Mouse (Mus musculus) layer of hippocampus, adult 11-12 months (tissue): ENCODE results near the gene Nrxn1.

Experiments used
- DNase-seq: peaks from one replicate; pipeline ENCODE4 v3.0.0; 2022; ENCODE audit warnings: low spot score

Nrxn1 gene

GRCm38 (mm10) chr17:90086826-90087225 is 1006.0 kb downstream of the Nrxn1 start:
- DNase-seq = peak; percentile 69

- no peak for DNase-seq
Observed at GRCm38 (mm10) chr17:90079003-90079402, 1013.9 kb downstream of the Nrxn1 start.

- no peak for DNase-seq
Observed at GRCm38 (mm10) chr17:90078488-90078887, 1014.4 kb downstream of the Nrxn1 start.

GRCm38 (mm10) chr17:90062866-90063265 is 1030.0 kb downstream of the Nrxn1 start:
- no peak for DNase-seq

GRCm38 (mm10) chr17:90060872-90061271 is 1032.0 kb downstream of the Nrxn1 start:
- no peak for DNase-seq

- no peak for DNase-seq
Observed at GRCm38 (mm10) chr17:90060168-90060567, 1032.7 kb downstream of the Nrxn1 start.

GRCm38 (mm10) chr17:90059320-90060111 is 1033.4 kb downstream of the Nrxn1 start:
- no peak for DNase-seq

GRCm38 (mm10) chr17:90054312-90054711 is 1038.6 kb downstream of the Nrxn1 start:
- DNase-seq = no peak

GRCm38 (mm10) chr17:90039316-90039715 is 1053.6 kb downstream of the Nrxn1 start:
- DNase-seq = no peak

GRCm38 (mm10) chr17:90032416-90032815 is 1060.5 kb downstream of the Nrxn1 start:
- no peak for DNase-seq

GRCm38 (mm10) chr17:90016636-90017035 is 1076.2 kb downstream of the Nrxn1 start:
- no peak for DNase-seq

GRCm38 (mm10) chr17:90011761-90012160 is 1081.1 kb downstream of the Nrxn1 start:
- DNase-seq = no peak

GRCm38 (mm10) chr17:90007438-90008109 is 1085.3 kb downstream of the Nrxn1 start:
- DNase-seq = peak; percentile 26

GRCm38 (mm10) chr17:89990651-89991050 is 1102.2 kb downstream of the Nrxn1 start:
- no peak for DNase-seq
